Comparison of ENCODE assay signal across 22 mouse cellular contexts in genomic region chr9:115581116-115581515, GRCm38 (mm10).
DNase-seq lines count a peak whose midpoint lies in the region; ATAC-seq lines count a peak whose summit lies in the region.
"Had no signal": no experiment of that assay in that cellular context is flagged by ENCODE, and none has a peak within 500 bp of the region (broad histone marks: within the 10 kb centered on the region; RNA-seq: fewer than 3 reads in every experiment).

No protein-coding gene starts in this region.

- H3K9me3 ChIP-seq in limb, embryonic 11.5 days (ENCODE audit: control insufficient read depth, low read length): peaks cover 2% of the 10 kb centered on the region; the same call in 1 of the 2 replicates
- 0 out of 2 replicates have a peak, but pooled peaks cover 2% of the 10 kb centered on the region for H3K9me3 ChIP-seq in limb, embryonic 10.5 days (replicated peaks)
- H3K9me3 ChIP-seq: embryonic facial prominence, embryonic 15.5 days; heart, embryonic 12.5 days; hindbrain, embryonic 15.5 days had no signal

- H3K4me3 ChIP-seq in limb, embryonic 11.5 days (ENCODE audit: low read depth, low read length): no peak overlapping the region
- no peak overlapping the region for H3K4me3 ChIP-seq in limb, embryonic 10.5 days
- H3K4me3 ChIP-seq: embryonic facial prominence, embryonic 15.5 days; erythroblast, embryonic 14.5 days; forebrain, embryonic 10.5 days; gastrocnemius, adult 2 months; heart, embryonic 12.5 days; hindbrain, embryonic 10.5 days; hindbrain, embryonic 15.5 days had no signal

- 46% methylated on average over 3 of the region's 3 CpGs for WGBS in limb, embryonic 11.5 days
- 67% methylated on average over 3 of the region's 3 CpGs for WGBS in limb, embryonic 10.5 days

- ATAC-seq in limb, embryonic 11.5 days (ENCODE audit: insufficient number of reproducible peaks, low FRiP score, low TSS enrichment, low read depth): no peak
- ATAC-seq: forebrain, embryonic 16.5 days; inflammation-experienced regulatory T-cells, adult 6 months; intestine, postnatal 0 days had no signal

- no peak overlapping the region for H3K9ac ChIP-seq in limb, embryonic 11.5 days (ENCODE audit: low read length)
- H3K9ac ChIP-seq: embryonic facial prominence, embryonic 15.5 days; heart, embryonic 12.5 days; hindbrain, embryonic 15.5 days had no signal

- H3K36me3 ChIP-seq in limb, embryonic 11.5 days (ENCODE audit: control insufficient read depth, insufficient read depth, low read length): no peaks in the 10 kb centered on the region
- H3K36me3 ChIP-seq in limb, embryonic 10.5 days: no peaks in the 10 kb centered on the region
- H3K36me3 ChIP-seq: embryonic facial prominence, embryonic 15.5 days; forebrain, embryonic 10.5 days; heart, embryonic 12.5 days; hindbrain, embryonic 10.5 days; hindbrain, embryonic 15.5 days had no signal

- peak; percentile 33 to 42 for DNase-seq in cerebellum, postnatal 25 days
- no peak for DNase-seq in cerebellum, adult 9-10 months
- DNase-seq in limb, embryonic 11.5 days (ENCODE audit: low spot score): peak; percentile 34
- DNase-seq in limb, embryonic 10.5 days (ENCODE audit: low spot score): no peak
- peak; percentile 46 for DNase-seq in forelimb bud, embryonic 11.5 days (ENCODE audit: low read depth, low spot score)
- no peak for DNase-seq in ovary, postnatal 14 days (ENCODE audit: low spot score)
- DNase-seq in layer of hippocampus, adult 9-10 months (ENCODE audit: low spot score): no peak
- DNase-seq: adrenal gland, adult 8-10 months; adrenal gland, postnatal 36 days; cerebellum, adult 18-20 months; embryo, embryonic 11 days; gastrocnemius, adult 2 months; gastrocnemius, postnatal 25 days had no signal

- H3K4me1 ChIP-seq in limb, embryonic 11.5 days (ENCODE audit: control insufficient read depth, insufficient read depth, low read length): peaks cover 5% of the 10 kb centered on the region; the same call in 1 of the 2 replicates
- H3K4me1 ChIP-seq in limb, embryonic 10.5 days: peaks cover 21% of the 10 kb centered on the region
- H3K4me1 ChIP-seq: embryonic facial prominence, embryonic 15.5 days; heart, embryonic 12.5 days; hindbrain, embryonic 15.5 days had no signal

- no peak overlapping the region for H3K27ac ChIP-seq in limb, embryonic 11.5 days (replicated peaks; ENCODE audit: low read depth, low read length)
- no peak overlapping the region for H3K27ac ChIP-seq in limb, embryonic 10.5 days
- H3K27ac ChIP-seq: embryonic facial prominence, embryonic 15.5 days; forebrain, embryonic 10.5 days; gastrocnemius, adult 2 months; hindbrain, embryonic 10.5 days; hindbrain, embryonic 15.5 days had no signal

- no peak overlapping the region for H3K4me2 ChIP-seq in limb, embryonic 11.5 days (ENCODE audit: low read depth, severe bottlenecking)
- H3K4me2 ChIP-seq: embryonic facial prominence, embryonic 15.5 days; heart, embryonic 12.5 days; hindbrain, embryonic 15.5 days had no signal

- H3K27me3 ChIP-seq in limb, embryonic 11.5 days (ENCODE audit: control insufficient read depth, insufficient read depth, low read length): no peaks in the 10 kb centered on the region
- no peaks in the 10 kb centered on the region for H3K27me3 ChIP-seq in limb, embryonic 10.5 days (ENCODE audit: low read depth, poor library complexity, severe bottlenecking)
- H3K27me3 ChIP-seq: embryonic facial prominence, embryonic 15.5 days; heart, embryonic 12.5 days; hindbrain, embryonic 15.5 days had no signal

Comparison
In these comparisons a context has a peak if more than half of its experiments do, and no peak if none do; other contexts are left out.
1. DNase-seq: peak in cerebellum, postnatal 25 days (2 of 2), limb, embryonic 11.5 days (single experiment) and forelimb bud, embryonic 11.5 days (single experiment); none in cerebellum, adult 9-10 months (single experiment), limb, embryonic 10.5 days (single experiment), ovary, postnatal 14 days (single experiment) and layer of hippocampus, adult 9-10 months (single experiment).